Mouse (Mus musculus): Measurements from ENCODE around the gene Aqp11.

GRCm38 (mm10) chr7:97696506-97697254 lies 41.4 kb downstream of the Aqp11 start, which contains the start of gene Clns1a:
- TF ChIP-seq CTCF (IDR thresholded peaks at IDR 0.05; ENCODE audit: low read depth), result no peak
- TF ChIP-seq EP300 (IDR thresholded peaks at IDR 0.05; ENCODE audit: low read depth), result peak; percentile 52; the same call in 1 of the 2 replicates

Measured in liver, postnatal 0 days (tissue).